Mouse (Mus musculus): ENCODE data around the gene Zfp503.
A peak's percentile ranks its signal among the peaks of the same experiment; 100 is the strongest.

The Zfp503 gene

GRCm38 (mm10) chr14:21992321-21992885, 3.0 kb upstream of the Zfp503 start:
- DNase-seq = no peak

GRCm38 (mm10) chr14:21991856-21992255, 2.5 kb upstream of the Zfp503 start:
- no peak for DNase-seq

- no peak for DNase-seq
Measured at GRCm38 (mm10) chr14:21991251-21991780, 1.9 kb upstream of the Zfp503 start.

- DNase-seq = no peak
Measured at GRCm38 (mm10) chr14:21990321-21991021, 1.1 kb upstream of the Zfp503 start.

- DNase-seq = no peak
Measured at GRCm38 (mm10) chr14:21988577-21989290, 667 bp downstream of the Zfp503 start.

- DNase-seq = peak; percentile 49 to 68
Measured at GRCm38 (mm10) chr14:21987660-21988576, 1.5 kb downstream of the Zfp503 start.

GRCm38 (mm10) chr14:21986733-21987659, 2.4 kb downstream of the Zfp503 start:
- DNase-seq = peak in 1 of 2 experiments; percentile 33

GRCm38 (mm10) chr14:21985981-21986732, 3.2 kb downstream of the Zfp503 start:
- DNase-seq = peak; percentile 78 to 80

GRCm38 (mm10) chr14:21985426-21985931, 3.9 kb downstream of the Zfp503 start:
- peak in 1 of 2 experiments; percentile 24 for DNase-seq

- peak in 1 of 2 experiments; percentile 9 for DNase-seq
Measured at GRCm38 (mm10) chr14:21984757-21985425, 4.5 kb downstream of the Zfp503 start.

- DNase-seq = no peak
Measured at GRCm38 (mm10) chr14:21983950-21984730, 5.3 kb downstream of the Zfp503 start.

- DNase-seq = peak in 1 of 2 experiments; percentile 7
Measured at GRCm38 (mm10) chr14:21983311-21983949, 6.0 kb downstream of the Zfp503 start.

GRCm38 (mm10) chr14:21982592-21983310, 6.7 kb downstream of the Zfp503 start:
- no peak for DNase-seq

GRCm38 (mm10) chr14:21982096-21982591, 7.3 kb downstream of the Zfp503 start:
- DNase-seq = no peak

- peak; percentile 49 to 57 for DNase-seq
Measured at GRCm38 (mm10) chr14:21981462-21981861, 7.9 kb downstream of the Zfp503 start.

GRCm38 (mm10) chr14:21968978-21969377, 20.4 kb downstream of the Zfp503 start:
- DNase-seq = peak; percentile 58 to 64

- no peak for DNase-seq
Measured at GRCm38 (mm10) chr14:21967375-21968010, 21.9 kb downstream of the Zfp503 start.

Measured in thymus, postnatal 36 days (tissue).